Mouse (Mus musculus) urinary bladder, adult 18-20 months (tissue): ENCODE measurements at regions not wholly inside any gene's neighbourhood (a gene's known extent, or its start where the extent isn't known, plus 50 kb on each side); places are given as distances from the start of the nearest gene placed in this dataset.
A peak's percentile ranks its signal among the peaks of the same experiment; 100 is the strongest.

ENCODE experiments used
- DNase-seq, 2 experiments: peaks; one replicate each; pipeline ENCODE4 v3.0.0; 2022; ENCODE audit warnings: low spot score in 2 of 2, mixed read lengths in 2 of 2

GRCm38 (mm10) chr2:166240056-166240455 is 84.6 kb upstream of the Sulf2 start:
- no peak for DNase-seq

- DNase-seq: peak; percentile 23 to 45
These were observed 82.2 kb upstream of the Sulf2 start for GRCm38 (mm10) chr2:166237554-166238269.

- no peak for DNase-seq
These were observed 80.6 kb upstream of the Sulf2 start for GRCm38 (mm10) chr2:166236102-166236501.

- peak in 1 of 2 experiments; percentile 42 for DNase-seq
These were observed 79.2 kb upstream of the Sulf2 start for GRCm38 (mm10) chr2:166234579-166235212.

GRCm38 (mm10) chr2:166233246-166233645 is 77.8 kb upstream of the Sulf2 start:
- DNase-seq: no peak

- DNase-seq: no peak
These were observed 76.9 kb upstream of the Sulf2 start for GRCm38 (mm10) chr2:166232376-166232775.

- no peak for DNase-seq
These were observed 75.2 kb upstream of the Sulf2 start for GRCm38 (mm10) chr2:166230617-166231016.

- DNase-seq: no peak
These were observed 72.9 kb upstream of the Sulf2 start for GRCm38 (mm10) chr2:166228356-166228755.

- DNase-seq: no peak
These were observed 72.0 kb upstream of the Sulf2 start for GRCm38 (mm10) chr2:166227496-166227895.

GRCm38 (mm10) chr2:166226929-166227328 is 71.5 kb upstream of the Sulf2 start:
- DNase-seq: no peak

GRCm38 (mm10) chr2:166226331-166226730 is 70.9 kb upstream of the Sulf2 start:
- no peak for DNase-seq

- no peak for DNase-seq
These were observed 69.9 kb upstream of the Sulf2 start for GRCm38 (mm10) chr2:166225354-166225753.

GRCm38 (mm10) chr2:166218783-166219182 is 63.3 kb upstream of the Sulf2 start:
- no peak for DNase-seq

- no peak for DNase-seq
These were observed 61.0 kb upstream of the Sulf2 start for GRCm38 (mm10) chr2:166216512-166216865.

- no peak for DNase-seq
These were observed 60.4 kb upstream of the Sulf2 start for GRCm38 (mm10) chr2:166215610-166216511.

GRCm38 (mm10) chr2:166215191-166215590 is 59.7 kb upstream of the Sulf2 start:
- no peak for DNase-seq

- no peak for DNase-seq
These were observed 51.7 kb upstream of the Sulf2 start for GRCm38 (mm10) chr2:166207145-166207508.

- DNase-seq: no peak
These were observed 51.1 kb upstream of the Sulf2 start for GRCm38 (mm10) chr2:166206396-166207144.
